Mouse (Mus musculus) CD4-positive, CD25-positive, alpha-beta regulatory T cell, adult 4 months (primary cell): ENCODE results near the gene Tchhl1. TPM values are rescaled to one million over a fixed set of nuclear protein-coding genes. Genes with fewer than 3 reads are reported as not detected.
"Not testable (repeated sequence)": the region's sequence is repeated elsewhere in the genome, so short reads cannot be mapped to it uniquely, and the experiment has no call there.

Experiments
- ATAC-seq: one replicate; pipeline ENCODE4 v1.8.0; 2017
- polyA plus RNA-seq, 2 experiments: library from polyadenylated mRNA; unstranded; fragments of 100-300 nt; shearing (Covaris generic); gene quantifications; one replicate each; pipeline ENCODE4 v1.2.1; 2017

The Tchhl1 gene
- polyA plus RNA-seq, result not detected

DNA sequence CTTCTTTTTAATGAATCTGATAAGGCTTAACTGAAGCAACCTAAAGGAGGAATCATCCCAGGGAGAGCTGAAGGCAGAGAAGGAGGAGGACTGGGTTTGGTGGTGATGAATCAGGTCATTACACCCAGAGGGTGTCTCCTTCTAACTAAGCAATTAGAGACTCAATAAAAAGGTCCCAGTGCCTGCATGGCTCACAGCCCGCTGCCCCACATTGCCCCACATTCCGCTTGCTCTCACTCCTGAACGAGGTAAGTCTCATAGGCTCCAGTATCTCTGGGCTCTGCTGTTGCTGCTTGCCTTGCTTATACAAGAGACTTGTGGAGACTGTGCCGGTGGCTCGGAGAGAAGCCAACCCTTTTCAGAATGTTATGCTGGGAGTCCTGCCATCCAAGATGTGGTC, at the start of gene Tchhl1:
Gene Tchhl1 (plus strand): TSS at position 194 of the 400 bp plus-strand sequence.
- ATAC-seq, result no peak

GRCm38 (mm10) chr3:93431673-93432072, 36.9 kb upstream of the Tchhl1 start:
- no peak for ATAC-seq

GRCm38 (mm10) chr3:93442030-93442429, 26.5 kb upstream of the Tchhl1 start, which contains the start of gene Tchh:
Gene Tchh, plus strand, starts transcription at chr3:93442330.
- ATAC-seq, result no peak

- ATAC-seq, result peak; percentile 9
These were observed 25.0 kb upstream of the Tchhl1 start for GRCm38 (mm10) chr3:93443501-93444101.

DNA sequence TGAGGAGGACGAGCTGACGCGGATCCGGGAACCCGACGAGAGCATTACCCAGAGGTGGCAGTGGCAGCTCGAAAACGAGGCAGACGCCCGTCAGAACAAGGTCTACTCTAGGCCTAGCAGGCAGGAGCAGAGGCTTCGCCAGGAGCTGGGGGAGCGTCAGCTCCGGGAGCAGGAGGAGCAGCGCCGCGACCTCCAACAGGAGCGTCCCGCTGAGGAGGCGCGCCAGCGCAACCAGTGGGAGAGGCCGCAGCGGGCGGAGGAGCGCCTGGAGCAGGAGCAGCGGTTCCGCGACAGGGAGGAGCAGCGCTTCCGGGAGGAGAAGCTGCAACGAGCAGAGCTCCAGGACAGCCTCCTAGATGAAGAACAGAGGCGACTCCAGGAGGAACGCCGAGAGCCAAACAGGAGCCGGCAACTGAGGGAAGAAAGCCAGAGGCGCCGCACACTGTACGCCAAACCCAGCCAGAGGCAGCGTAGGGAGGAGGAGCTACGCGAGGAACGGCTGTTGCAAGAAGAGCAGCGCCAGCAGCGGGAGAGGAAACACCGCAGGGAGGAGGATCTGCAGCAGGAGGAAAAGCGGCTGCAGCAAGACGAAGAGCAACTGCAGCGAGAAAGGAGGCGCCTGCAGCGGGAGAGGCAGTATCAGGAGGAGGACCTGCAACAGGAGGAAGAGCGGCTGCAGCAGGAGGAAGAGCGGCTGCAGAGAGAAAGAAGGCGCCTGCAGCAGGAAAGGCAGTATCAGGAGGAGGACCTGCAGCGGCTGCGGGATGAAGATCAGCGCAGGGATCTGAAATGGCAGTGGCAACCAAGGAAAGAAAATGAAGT, 24.0 kb upstream of the Tchhl1 start:
- peak; percentile 58 for ATAC-seq

DNA sequence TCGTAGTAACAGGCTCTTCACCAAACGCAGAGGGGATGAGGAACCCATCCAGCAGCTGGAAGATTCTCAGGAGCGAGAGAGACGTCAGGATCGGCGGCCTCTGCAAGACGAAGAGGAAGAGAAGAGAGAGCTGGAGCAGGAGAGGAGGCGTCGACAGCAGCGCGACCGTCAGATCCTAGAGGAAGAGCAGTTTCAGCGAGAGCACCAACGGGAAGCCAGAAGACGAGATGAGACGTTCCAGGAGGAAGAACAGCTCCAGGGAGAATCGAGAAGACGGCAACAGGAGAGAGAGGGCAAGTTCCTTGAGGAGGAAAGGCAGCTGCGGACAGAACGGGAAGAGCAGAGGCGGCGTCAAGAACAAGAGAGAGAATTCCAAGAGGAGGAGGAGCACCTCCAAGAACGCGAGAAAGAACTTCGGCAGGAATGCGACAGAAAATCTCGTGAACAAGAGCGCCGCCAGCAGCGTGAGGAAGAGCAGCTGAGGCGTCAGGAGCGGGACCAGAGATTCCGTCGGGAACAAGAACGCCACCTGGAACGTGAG, 23.3 kb upstream of the Tchhl1 start:
- ATAC-seq, result peak; percentile 23

DNA sequence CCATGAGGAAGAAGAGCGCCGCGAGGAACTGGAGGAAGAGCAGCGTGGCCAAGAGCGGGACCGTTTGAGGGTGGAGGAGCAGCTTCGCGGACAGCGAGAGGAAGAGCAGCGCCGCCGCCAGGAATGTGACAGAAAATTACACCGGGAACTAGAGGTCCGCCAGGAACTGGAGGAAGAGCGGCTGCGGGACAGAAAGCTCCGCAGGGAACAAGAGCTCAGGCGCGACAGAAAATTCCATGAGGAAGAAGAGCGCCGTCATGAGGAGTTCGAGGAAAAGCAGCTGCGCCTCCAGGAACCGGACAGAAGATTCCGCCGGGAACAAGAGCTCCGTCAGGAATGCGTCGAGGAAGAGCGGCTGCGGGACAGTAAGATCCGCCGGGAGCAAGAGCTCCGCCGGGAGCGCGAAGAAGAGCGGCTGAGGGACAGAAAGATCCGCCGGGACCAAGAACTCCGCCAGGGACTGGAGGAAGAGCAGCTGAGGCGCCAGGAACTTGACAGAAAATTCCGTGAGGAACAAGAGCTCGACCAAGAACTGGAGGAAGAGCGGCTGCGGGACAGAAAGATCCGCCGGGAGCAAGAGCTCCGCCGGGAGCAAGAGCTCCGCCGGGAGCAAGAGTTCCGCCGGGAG, 22.3 kb upstream of the Tchhl1 start:
- ATAC-seq, result no peak

- not testable (repeated sequence) for ATAC-seq
These were observed 21.8 kb upstream of the Tchhl1 start for GRCm38 (mm10) chr3:93446756-93447137.

DNA sequence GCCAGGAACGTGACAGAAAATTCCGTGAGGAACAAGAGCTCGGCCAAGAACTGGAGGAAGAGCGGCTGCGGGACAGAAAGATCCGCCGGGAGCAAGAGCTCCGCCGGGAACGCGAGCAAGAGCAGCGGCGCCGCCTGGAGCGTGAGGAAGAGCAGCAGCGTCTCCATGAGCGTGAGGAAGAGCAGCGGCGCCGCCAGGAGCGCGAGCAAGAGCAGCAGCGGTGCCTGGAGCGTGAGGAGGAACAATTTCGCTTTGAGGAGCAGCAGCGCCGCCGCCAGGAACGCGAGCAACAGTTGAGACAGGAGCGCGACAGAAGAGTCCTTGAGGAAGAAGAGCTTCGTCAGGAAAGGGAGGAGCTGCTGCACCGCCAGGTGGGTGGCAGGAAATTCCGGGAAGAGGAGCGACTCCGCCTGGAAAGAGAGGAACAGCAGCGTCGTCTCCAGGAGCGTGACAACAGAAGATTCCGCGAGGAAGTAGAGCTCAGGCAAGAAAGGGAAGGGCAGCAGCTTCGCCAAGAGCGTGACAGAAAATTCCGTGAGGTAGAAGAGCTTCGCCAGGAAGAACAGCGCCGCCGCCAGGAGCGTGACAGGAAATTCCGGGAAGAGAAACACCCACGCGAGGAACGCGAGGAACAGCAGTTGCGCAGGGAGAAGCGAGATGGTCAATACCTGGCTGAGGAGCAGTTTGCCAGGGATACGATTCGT, 21.3 kb upstream of the Tchhl1 start:
- no peak for ATAC-seq

DNA sequence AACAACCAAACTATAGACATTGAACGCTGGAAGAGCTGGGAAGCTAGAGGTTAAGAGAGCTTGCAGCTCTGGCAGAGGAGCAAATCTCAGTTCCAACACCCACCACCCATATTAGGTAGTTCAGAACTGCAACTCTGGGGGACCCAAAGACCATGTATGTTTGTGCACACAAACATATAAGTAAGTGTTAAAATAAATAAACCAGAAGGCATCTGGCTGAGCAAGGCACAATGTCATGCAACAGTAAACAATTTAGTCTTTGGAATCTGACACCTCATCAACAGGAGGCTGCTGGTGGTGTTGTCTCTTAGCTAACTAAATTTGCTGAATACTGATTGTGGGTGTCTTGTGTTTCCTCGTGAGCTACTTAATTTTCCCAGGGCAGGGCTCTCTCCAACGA, 2.0 kb upstream of the Tchhl1 start:
- ATAC-seq, result no peak

- ATAC-seq, result no peak
These were observed 1.4 kb upstream of the Tchhl1 start for GRCm38 (mm10) chr3:93467130-93467529.

DNA sequence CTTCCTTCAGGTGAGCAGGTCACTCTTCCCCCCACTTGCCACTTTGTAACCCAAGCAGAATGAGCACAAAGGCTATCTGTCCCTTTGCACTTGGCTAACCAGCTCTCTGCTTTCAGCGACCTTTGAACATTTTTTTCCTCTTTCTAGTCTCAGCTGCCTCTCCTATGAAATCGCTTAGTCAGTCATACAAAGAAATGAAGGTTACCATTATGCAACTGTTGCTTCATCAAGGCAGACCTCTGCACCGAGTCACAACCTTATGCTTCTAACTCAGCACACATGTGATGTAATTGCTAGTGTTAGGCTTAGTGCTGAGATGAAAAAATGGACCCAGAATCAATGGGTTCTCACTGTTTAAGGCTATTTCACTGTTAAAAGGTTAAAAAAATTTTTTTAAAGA, 1.1 kb downstream of the Tchhl1 start:
- no peak for ATAC-seq

DNA sequence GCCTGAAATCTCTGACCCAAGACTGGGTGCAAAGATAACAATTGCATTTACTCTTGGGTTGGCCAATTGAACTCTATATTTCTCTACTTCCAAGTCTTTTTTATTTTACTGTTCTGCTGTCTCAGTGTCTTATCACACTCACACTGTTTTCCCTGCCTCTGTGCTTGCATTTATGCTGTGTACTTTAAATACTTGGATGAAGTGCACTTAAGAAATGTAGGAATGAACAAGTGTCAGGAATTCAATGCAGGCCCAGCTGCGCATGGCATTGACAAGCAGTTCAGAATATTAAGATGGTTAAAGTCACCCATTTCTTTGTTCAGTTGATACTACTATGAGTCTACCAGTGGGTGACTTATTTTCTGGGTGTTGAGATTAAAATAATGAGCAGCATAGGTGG, 11.5 kb downstream of the Tchhl1 start:
- no peak for ATAC-seq

- no peak for ATAC-seq
These were observed 13.5 kb downstream of the Tchhl1 start for GRCm38 (mm10) chr3:93481982-93482616.

DNA sequence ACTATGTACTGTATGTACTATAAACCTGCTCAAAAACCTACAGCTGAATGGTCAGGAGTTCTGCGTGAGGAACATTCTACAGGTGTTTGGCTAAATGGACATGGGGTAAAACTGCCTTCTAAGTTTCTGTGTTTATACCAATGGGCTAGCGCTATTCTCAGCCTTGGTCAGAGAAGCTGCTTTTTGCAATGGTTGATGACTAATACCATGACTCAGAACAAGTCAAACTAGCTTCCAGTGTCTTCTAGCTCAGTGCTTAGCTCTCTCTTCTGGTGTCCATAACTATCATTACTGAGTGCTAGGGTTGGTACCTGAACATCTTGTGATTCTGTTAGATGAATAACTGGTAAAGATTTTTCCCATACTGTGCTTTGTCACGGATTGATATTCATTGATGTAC, 17.1 kb downstream of the Tchhl1 start:
- no peak for ATAC-seq

DNA sequence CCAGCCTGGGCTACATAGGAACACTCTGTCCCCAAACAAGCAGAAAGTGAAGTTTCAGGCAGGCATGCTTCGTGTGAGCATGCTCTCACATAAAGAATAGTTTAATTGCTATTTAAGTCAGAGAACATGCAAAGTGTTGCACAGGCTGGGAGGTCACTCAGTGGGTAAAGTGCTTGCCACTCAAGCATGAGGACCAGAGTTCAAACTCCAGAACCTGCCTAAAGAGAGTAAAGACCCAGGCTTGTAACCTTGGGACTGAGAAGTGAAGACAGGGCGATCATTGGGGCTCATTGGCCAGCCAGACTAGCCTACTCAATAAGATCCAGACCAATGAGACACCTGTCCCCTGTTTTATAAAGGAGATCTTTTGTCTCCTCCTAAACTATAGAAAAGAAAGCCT, 20.0 kb downstream of the Tchhl1 start:
- ATAC-seq, result no peak

GRCm38 (mm10) chr3:93492176-93492575, 23.6 kb downstream of the Tchhl1 start:
- no peak for ATAC-seq

- peak; percentile 97 for ATAC-seq
These were observed 25.4 kb downstream of the Tchhl1 start for GRCm38 (mm10) chr3:93493992-93494391.

- not testable (repeated sequence) for ATAC-seq
These were observed 26.2 kb downstream of the Tchhl1 start for GRCm38 (mm10) chr3:93494774-93495173.

DNA sequence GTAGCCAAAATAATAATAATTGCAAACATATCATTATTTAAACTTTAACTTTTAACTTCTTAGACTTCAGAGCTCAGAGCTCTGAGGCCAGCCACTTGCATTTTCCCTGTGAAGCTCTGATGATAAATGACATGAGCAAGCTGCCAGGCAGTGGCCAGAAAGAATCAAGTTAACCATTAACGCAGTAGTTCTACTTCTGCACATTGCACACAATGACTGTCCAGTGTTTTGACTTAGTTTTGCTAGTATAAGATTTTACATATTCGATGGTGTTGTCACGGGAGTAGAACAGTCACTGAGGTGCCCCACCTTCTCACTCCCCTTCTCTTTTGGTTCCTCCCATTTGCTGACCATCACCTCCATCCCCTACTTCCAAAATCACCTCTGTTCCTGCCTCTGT, 28.6 kb downstream of the Tchhl1 start:
- no peak for ATAC-seq

DNA sequence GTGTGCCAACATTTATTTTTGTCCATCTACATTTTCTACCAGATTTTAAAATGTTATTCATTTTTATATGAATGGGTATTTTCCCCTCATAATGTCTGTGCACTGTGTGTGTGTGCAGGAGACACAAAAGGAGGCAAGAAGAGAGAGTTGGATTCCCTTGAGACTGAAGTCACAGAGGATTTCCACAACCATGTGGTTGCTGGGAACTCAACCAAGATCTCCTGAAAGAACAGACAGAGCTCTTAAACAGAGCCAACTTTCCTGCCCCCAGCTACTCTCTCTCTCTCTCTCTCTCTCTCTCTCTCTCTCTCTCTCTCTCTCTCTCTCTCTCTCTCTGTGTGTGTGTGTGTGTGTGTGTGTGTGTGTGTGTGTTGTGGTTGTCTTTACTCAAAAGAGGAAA, 30.6 kb downstream of the Tchhl1 start:
- ATAC-seq, result no peak

DNA sequence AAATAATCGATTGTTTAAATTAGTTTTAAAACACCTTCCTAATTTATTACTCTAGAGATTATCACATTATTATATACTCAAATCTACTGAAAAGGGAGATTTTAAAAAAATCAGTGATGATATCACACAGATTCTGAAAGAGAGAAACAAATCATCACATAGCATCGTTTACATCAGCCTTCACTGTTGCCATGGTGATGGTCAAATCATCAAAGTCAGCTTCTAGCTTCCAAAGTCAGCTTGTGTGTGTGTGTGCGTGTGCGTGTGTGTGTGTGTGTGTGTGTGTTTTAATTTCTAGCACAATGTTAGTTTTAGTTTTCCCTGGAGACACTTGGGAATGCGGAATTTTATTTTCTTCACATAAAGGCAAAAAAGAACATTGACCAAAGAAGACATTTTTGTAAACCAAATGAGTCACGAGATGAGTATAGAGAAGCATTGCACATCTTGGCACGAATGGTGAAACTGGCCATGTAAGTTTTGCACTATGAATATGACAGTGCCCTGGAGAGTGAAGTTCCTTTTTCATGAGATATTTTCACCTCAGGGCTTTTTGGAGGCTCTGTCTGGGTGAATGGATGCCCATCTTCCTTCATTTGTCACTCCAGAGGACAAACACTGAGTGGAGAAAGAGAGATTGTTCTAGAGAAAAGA, 36.1 kb downstream of the Tchhl1 start:
- no peak for ATAC-seq
